Mouse (Mus musculus) midbrain, postnatal 0 days (tissue): ENCODE results near the gene Peak1. TPM values are rescaled to one million over a fixed set of nuclear protein-coding genes. Genes with fewer than 3 reads are reported as not detected.
A peak's percentile ranks its signal among the peaks of the same experiment; 100 is the strongest.

Experiments
- ATAC-seq: fragments of 200-750 bp; cut with Nextera tagmentation; 2 replicates; pipeline ENCODE4 v1.8.0; 2017; ENCODE audit warnings: moderate number of reproducible peaks, mild to moderate bottlenecking, moderate TSS enrichment, moderate library complexity; ENCODE audit not compliant: low FRiP score
- DNase-seq: peaks from one replicate; pipeline ENCODE4 v3.0.0-alpha.2; 2015; ENCODE audit warnings: low spot score
- H3K27ac ChIP-seq: fragments of 300-500 bp; sonication (generic); 2 replicates; pipeline ENCODE4 v1.5.1; 2014; ENCODE audit warnings: low read depth, mild to moderate bottlenecking, low read length, mixed read lengths
- H3K27me3 ChIP-seq: fragments of 300-500 bp; sonication (generic); 2 replicates; pipeline ENCODE4 v1.6.1; 2014; ENCODE audit warnings: low read length, control low read depth, mixed read lengths; ENCODE audit not compliant: insufficient read depth
- H3K36me3 ChIP-seq: fragments of 300-500 bp; sonication (generic); 2 replicates; pipeline ENCODE4 v1.6.1; 2014; ENCODE audit warnings: low read length, control low read depth, mixed read lengths; ENCODE audit not compliant: insufficient read depth
- H3K4me1 ChIP-seq: fragments of 300-500 bp; sonication (generic); 2 replicates; pipeline ENCODE4 v1.6.1; 2014; ENCODE audit warnings: mild to moderate bottlenecking, control low read depth, antibody characterized with exemption, low read length, mixed read lengths; ENCODE audit not compliant: insufficient read depth
- H3K4me2 ChIP-seq: fragments of 300-500 bp; sonication (generic); 2 replicates; pipeline ENCODE4 v1.6.1; 2014; ENCODE audit warnings: low read depth, mild to moderate bottlenecking, low read length, mixed read lengths; ENCODE audit not compliant: poor library complexity, severe bottlenecking
- H3K4me3 ChIP-seq: fragments of 300-500 bp; sonication (generic); 2 replicates; pipeline ENCODE4 v1.5.1; 2014; ENCODE audit warnings: low read depth, mild to moderate bottlenecking, low read length, moderate library complexity
- H3K9ac ChIP-seq: fragments of 300-500 bp; sonication (generic); replicated peaks from 2 replicates; pipeline ENCODE4 v1.6.1; 2014; ENCODE audit warnings: mild to moderate bottlenecking, low read length, moderate library complexity, mixed read lengths; ENCODE audit not compliant: poor library complexity, severe bottlenecking
- H3K9me3 ChIP-seq: fragments of 300-500 bp; sonication (generic); 2 replicates; pipeline ENCODE4 v1.6.1; 2016; ENCODE audit warnings: low read length, control low read depth
- CTCF ChIP-seq: IDR thresholded peaks from 2 replicates; pipeline ENCODE4 v1.5.1; 2016; ENCODE audit warnings: antibody characterized with exemption, mild to moderate bottlenecking
- WGBS: fragments of 180-500 bp; shearing (Covaris S2); extraction: QIAGEN DNeasy Blood & Tissue Kit; methylation state at CpG from one replicate; pipeline ENCODE4 v1.1.7; 2014; 5-methylcytosine and 5-hydroxymethylcytosine counted together
- polyA plus RNA-seq: library from polyadenylated mRNA; unstranded; fragments of >200 nt; fragmentation: Nextera tagmentation; extraction: Ambion mirVana; gene quantifications from 2 replicates; pipeline ENCODE4 v1.2.1, GENCODE M21; 2015
- total RNA-seq: library from RNA; depleted of rRNA; stranded (reverse); fragments of >200 nt; gene quantifications from 2 replicates; pipeline ENCODE4 v1.2.3, GENCODE M21; 2014

The Peak1 gene
- total and polyA plus RNA-seq, 2 experiments from 2014 or later = 2.7 to 5.9 TPM

DNA sequence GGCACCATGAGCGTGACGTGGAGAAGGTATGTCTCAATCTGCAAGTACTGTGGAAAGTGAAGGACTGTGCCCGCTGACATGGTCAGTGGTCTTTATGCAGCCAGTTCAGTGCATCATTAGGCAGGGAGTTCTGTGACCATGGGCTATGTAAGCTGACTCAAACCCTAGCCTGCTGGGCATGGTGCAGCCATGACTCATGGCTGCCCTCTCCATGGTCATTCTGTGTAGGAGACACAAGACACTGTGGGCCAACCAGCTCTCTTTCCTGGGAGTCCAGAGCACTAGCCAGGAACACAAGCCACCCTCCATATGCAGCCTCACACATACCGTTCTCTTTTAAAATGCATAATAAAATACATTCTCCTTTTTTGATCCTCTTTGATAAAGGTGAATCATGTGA, 213.6 kb downstream of the Peak1 start:
- no peak for ATAC-seq
- TF ChIP-seq CTCF = no peak
- Histone ChIP-seq H3K4me2 (no peak overlapping the region), H3K9me3 (no peaks in the 10 kb centered on the region), H3K4me3 (no peak overlapping the region), H3K4me1 (no peaks in the 10 kb centered on the region), H3K27me3 (no peaks in the 10 kb centered on the region), H3K27ac (no peak overlapping the region), H3K9ac (no peak overlapping the region), H3K36me3 (no peaks in the 10 kb centered on the region)
- 78% methylated on average over 4 of the region's 4 CpGs for WGBS
- DNase-seq = no peak

DNA sequence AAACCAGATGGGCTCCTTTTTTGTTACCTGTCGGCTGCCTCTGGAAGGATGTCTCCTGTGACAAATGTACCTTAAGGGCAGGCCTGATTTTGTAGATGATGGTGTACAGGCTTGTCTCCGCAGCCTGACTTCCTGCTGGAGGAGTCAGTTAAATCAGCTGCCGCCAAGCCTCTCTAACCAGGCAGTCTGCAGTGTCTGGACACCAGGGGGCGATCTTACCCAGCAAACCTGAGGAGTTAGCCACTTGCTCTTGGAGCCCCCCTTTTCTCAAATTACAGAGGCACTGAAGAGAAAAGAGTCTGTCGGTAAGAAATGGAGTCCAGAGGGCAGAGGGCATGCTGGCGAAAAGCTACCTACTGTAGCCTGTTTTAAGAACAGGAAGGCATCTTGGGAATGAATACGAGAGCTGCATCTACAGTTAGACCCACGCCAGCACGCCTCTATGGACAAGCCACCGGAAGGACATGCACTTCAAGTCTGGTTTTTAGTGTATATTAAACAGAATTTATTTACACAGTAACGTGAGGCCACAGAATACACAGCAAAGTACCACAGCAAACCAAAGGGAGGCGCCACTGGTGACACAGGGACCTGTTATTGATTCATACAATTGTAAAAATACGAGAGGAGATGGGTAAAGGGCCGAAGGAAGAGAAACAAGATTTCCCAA, 217.1 kb downstream of the Peak1 start:
- no peak overlapping the region for H3K4me2 ChIP-seq
- no peak overlapping the region; the same call in 1 of the 2 replicates for H3K9ac ChIP-seq
- no peak overlapping the region for H3K27ac ChIP-seq
- DNase-seq (peak; percentile 93), ATAC-seq (0 out of 2 replicates have a peak, but pooled peaks have one; percentile 58)
- H3K4me1 ChIP-seq = no peaks in the 10 kb centered on the region
- H3K36me3 ChIP-seq = no peaks in the 10 kb centered on the region
- H3K4me3 ChIP-seq = no peak overlapping the region
- no peaks in the 10 kb centered on the region for H3K27me3 ChIP-seq
- WGBS = 40% methylated on average over 14 of the region's 14 CpGs
- peak; percentile 96 for TF ChIP-seq CTCF
- no peaks in the 10 kb centered on the region for H3K9me3 ChIP-seq

DNA sequence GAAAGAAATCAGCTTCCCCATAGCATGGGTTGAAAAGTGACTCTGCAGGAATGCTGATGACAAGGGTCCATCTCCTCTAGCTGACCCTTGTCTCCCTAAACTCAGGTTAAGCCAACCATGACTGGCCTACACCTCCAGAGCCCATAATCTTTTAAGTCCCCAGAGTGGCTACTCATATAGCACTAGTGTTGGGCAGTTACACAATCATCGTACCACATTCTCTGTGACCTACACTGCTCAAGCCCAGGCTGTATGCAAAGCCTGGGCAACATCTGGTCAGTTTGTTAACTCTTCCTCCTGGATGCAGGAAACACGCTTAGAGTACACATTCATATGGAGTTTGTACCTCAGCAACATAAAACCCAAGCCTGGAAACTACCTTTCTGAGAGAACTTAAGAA, 217.7 kb downstream of the Peak1 start:
- Histone ChIP-seq H3K9me3 (no peaks in the 10 kb centered on the region), H3K27me3 (no peaks in the 10 kb centered on the region), H3K4me1 (no peaks in the 10 kb centered on the region), H3K4me2 (no peak overlapping the region), H3K9ac (no peak overlapping the region), H3K27ac (no peak overlapping the region), H3K4me3 (no peak overlapping the region), H3K36me3 (no peaks in the 10 kb centered on the region)
- ATAC-seq (no peak), DNase-seq (no peak)
- WGBS = 51% methylated on average over 2 of the region's 2 CpGs
- no peak for TF ChIP-seq CTCF

DNA sequence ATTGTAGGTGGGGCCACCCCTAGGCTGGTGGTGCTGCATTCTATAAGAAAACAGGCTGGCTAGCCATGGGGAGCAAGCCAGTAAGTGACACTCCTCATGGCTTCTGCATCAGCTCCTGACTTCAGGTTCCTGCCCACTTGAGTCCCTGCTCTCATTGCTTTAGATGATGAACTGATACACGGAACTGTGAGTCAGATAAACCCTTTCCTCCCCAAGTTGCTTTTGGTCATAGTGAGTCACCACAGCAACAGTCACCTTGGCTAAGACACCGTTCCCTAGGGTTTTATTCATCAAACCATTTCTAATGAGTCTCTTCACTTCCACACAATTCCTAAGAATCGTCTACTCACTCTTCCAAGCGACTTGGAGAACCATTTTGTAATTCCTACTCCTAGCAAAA, 220.9 kb downstream of the Peak1 start:
- H3K4me2 ChIP-seq = no peak overlapping the region
- DNase-seq = no peak
- no peaks in the 10 kb centered on the region for H3K27me3 ChIP-seq
- no peaks in the 10 kb centered on the region for H3K9me3 ChIP-seq
- no peak overlapping the region for H3K9ac ChIP-seq
- no peak overlapping the region for H3K27ac ChIP-seq
- no peak for ATAC-seq
- H3K4me1 ChIP-seq = peaks cover 5% of the 10 kb centered on the region; the same call in 1 of the 2 replicates
- 85% methylated on average over 4 of the region's 4 CpGs for WGBS
- TF ChIP-seq CTCF = no peak
- no peaks in the 10 kb centered on the region for H3K36me3 ChIP-seq
- H3K4me3 ChIP-seq = no peak overlapping the region

DNA sequence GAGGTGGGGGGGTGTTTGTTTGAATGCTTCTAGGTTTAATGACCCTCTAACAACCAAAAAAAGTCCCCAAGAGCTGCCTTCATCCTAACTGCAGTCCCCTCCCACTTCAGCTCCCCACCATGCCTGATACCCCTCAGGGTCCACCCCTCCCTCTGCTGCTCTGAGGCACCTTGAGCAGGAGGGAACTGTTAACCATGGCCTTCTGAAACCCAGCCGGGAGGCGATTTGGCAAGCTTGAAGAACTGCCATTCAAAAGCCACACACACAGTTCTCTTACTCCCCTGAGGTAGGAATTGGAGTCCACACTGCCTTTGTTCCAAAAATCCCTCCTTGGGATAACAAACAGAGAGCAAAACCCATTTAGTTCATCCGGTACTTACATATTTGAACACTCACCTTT, 222.7 kb downstream of the Peak1 start:
- H3K27me3 ChIP-seq = no peaks in the 10 kb centered on the region
- no peaks in the 10 kb centered on the region for H3K36me3 ChIP-seq
- no peak overlapping the region for H3K9ac ChIP-seq
- no peak for TF ChIP-seq CTCF
- DNase-seq (no peak), ATAC-seq (no peak)
- no peak overlapping the region for H3K4me2 ChIP-seq
- WGBS = 30% methylated on average over 3 of the region's 3 CpGs
- no peak overlapping the region for H3K27ac ChIP-seq
- peaks cover 6% of the 10 kb centered on the region; the same call in 1 of the 2 replicates for H3K4me1 ChIP-seq
- H3K9me3 ChIP-seq = no peaks in the 10 kb centered on the region
- no peak overlapping the region for H3K4me3 ChIP-seq

DNA sequence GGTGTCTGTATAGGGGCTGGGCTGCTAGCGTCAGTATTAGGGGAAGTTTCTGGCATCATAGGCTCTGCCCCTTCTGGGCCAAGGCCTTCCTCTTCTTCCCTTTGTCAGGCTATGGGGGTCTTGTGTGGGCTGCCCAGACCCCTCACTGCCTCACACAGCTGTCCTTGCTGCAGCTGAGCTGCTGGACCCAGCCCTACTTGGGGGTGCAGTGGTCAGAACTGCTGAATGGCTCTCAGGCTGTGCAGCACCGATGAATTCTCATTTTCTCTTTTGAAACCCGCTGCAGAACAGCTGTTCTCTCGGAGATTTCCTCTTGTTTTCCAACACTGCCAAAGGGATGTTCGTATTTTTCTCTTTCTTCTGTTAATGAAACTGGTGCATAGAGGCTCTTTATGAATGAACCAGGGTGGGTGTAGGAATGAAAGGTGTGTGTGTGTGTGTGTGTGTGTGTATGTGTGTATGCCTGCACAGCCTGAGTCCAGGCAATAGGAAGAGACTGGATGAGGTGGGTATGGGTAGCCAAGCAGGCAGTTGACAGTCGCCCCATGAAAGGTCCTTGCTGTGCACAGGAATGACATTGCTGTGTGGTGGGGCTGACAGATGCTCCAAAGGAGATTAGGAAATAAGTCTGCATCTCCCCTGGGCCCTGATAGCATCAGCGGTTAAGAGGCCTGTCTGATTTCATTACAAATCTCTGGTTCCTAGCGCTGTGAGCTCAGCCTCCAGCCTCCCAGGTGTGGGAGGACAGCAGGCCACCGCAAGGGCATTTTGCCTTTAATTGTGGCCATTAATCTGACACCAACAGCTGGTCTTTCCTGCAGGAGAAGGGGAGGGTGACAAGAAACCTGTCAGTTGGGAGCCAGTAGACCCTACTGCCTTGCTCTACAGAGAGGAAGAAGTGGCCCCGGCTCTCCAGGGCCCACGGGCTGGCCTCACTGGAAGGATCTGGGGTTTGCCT, 226.1 kb downstream of the Peak1 start:
- no peaks in the 10 kb centered on the region for H3K9me3 ChIP-seq
- DNase-seq (peak; percentile 77), ATAC-seq (no peak)
- H3K4me2 ChIP-seq = no peak overlapping the region
- H3K4me1 ChIP-seq = peaks cover 6% of the 10 kb centered on the region; the same call in 1 of the 2 replicates
- H3K27ac ChIP-seq = no peak overlapping the region
- no peaks in the 10 kb centered on the region for H3K36me3 ChIP-seq
- no peaks in the 10 kb centered on the region for H3K27me3 ChIP-seq
- 49% methylated on average over 11 of the region's 11 CpGs for WGBS
- H3K9ac ChIP-seq = 0 out of 2 replicates have a peak overlapping the region, but pooled peaks have one; percentile 33
- H3K4me3 ChIP-seq = no peak overlapping the region
- no peak for TF ChIP-seq CTCF
